In the genomic region with DNA sequence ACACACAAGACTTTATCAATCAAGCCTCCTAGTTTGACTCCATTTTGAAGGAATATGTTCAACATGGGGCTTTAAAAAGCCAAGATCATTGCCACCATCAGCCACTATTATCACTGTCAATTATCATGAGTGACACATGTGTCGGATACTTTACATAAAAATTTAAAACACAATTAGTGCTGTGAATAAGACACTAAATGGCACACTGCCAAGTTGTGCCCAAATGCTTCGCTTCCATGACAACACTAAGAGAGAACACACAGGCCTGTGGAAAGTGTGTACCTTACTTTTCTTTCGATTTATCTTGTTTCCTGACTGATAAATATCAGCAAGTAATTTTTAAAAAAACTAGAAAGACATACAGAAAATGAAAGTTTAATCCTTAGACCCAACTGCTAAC, we compare ENCODE assay signal across 25 mouse cellular contexts.
DNase-seq lines count a peak whose midpoint lies in the region; ATAC-seq and TF ChIP-seq lines count a peak whose summit lies in the region.
"Had no signal": no experiment of that assay in that cellular context is flagged by ENCODE, and none has a peak within 500 bp of the region (broad histone marks: within the 10 kb centered on the region; RNA-seq: fewer than 3 reads in every experiment).

No protein-coding gene starts in this region.

- H3K4me2 ChIP-seq in forebrain, embryonic 15.5 days (replicated peaks): no peak overlapping the region
- H3K4me2 ChIP-seq: intestine, embryonic 15.5 days; stomach, embryonic 15.5 days had no signal

- no peak for ATAC-seq in forebrain, embryonic 15.5 days (replicated peaks)
- ATAC-seq: hindbrain, postnatal 0 days; intestine, embryonic 15.5 days had no signal

- WGBS in forebrain, embryonic 15.5 days: 18% methylated on average over 3 of the region's 3 CpGs

- peak overlapping the region; percentile 81 for H3K27ac ChIP-seq in layer of hippocampus, adult 2 months
- H3K27ac ChIP-seq in forebrain, embryonic 15.5 days (replicated peaks): peak overlapping the region; percentile 65
- H3K27ac ChIP-seq: intestine, embryonic 15.5 days; kidney, postnatal 0 days; liver, embryonic 14.5 days; macrophage; stomach, embryonic 15.5 days had no signal

- H3K9ac ChIP-seq in forebrain, embryonic 15.5 days (replicated peaks): no peak overlapping the region
- H3K9ac ChIP-seq: intestine, embryonic 15.5 days; liver, embryonic 14.5 days; stomach, embryonic 15.5 days had no signal

- H3K27me3 ChIP-seq in forebrain, embryonic 15.5 days: no peaks in the 10 kb centered on the region
- H3K27me3 ChIP-seq: CH12.LX; intestine, embryonic 15.5 days; stomach, embryonic 15.5 days had no signal

- no peak for TF ChIP-seq CTCF in layer of hippocampus, adult 2 months (conservative IDR thresholded peaks at IDR 0.05)

- peaks cover 41% of the 10 kb centered on the region for H3K4me1 ChIP-seq in forebrain, embryonic 15.5 days

- no peak overlapping the region for H3K4me3 ChIP-seq in layer of hippocampus, adult 2 months
- H3K4me3 ChIP-seq in forebrain, embryonic 15.5 days: no peak overlapping the region
- H3K4me3 ChIP-seq: erythroblast, embryonic 14.5 days; intestine, embryonic 15.5 days; stomach, embryonic 15.5 days had no signal

- H3K36me3 ChIP-seq in forebrain, embryonic 15.5 days: no peaks in the 10 kb centered on the region
- H3K36me3 ChIP-seq: intestine, embryonic 15.5 days; stomach, embryonic 15.5 days had no signal

- no peak for DNase-seq in layer of hippocampus, adult 2 months (ENCODE audit: low spot score in 2 of 2)
- DNase-seq in layer of hippocampus, postnatal 25 days (ENCODE audit: extremely low spot score in 1 of 2, low spot score in 1 of 2): no peak
- peak; percentile 61 for DNase-seq in retina, postnatal 1 day
- DNase-seq in retina, embryonic 14.5 days (ENCODE audit: low spot score): no peak
- no peak for DNase-seq in spleen, adult 12 weeks (ENCODE audit: low spot score)
- DNase-seq in cerebellum, adult 11 months: no peak
- DNase-seq: adrenal gland, postnatal 10 days; cerebellum, adult 11-12 months; gastrocnemius, postnatal 14 days; heart, postnatal 14 days; kidney, adult 8-10 months; kidney, postnatal 4 days; liver; lung, adult 2 months; lung, postnatal 10 days; right cerebral cortex, postnatal 14 days had no signal

- no peaks in the 10 kb centered on the region for H3K9me3 ChIP-seq in forebrain, embryonic 15.5 days
- H3K9me3 ChIP-seq: intestine, embryonic 15.5 days; stomach, embryonic 15.5 days had no signal
